Mouse (Mus musculus) erythroid progenitor cell, adult 5-6 weeks (primary cell): Measurements from ENCODE around the gene Fam172a. TPM values are rescaled to one million over a fixed set of nuclear protein-coding genes. Genes with fewer than 3 reads are reported as not detected.

Experiments
- ATAC-seq: replicated peaks from 2 replicates; pipeline ENCODE4 v1.8.0; 2016; ENCODE audit warnings: moderate number of reproducible peaks, mild to moderate bottlenecking, moderate TSS enrichment, inconsistent platforms; ENCODE audit not compliant: poor library complexity, low FRiP score, severe bottlenecking
- total RNA-seq, 2 experiments: library from RNA; stranded (forward) in 1 of 2; stranded (reverse) in 1 of 2; fragments of 150-400 nt in 1 of 2; fragments of 186-747, 209-891 nt in 1 of 2; gene quantifications; 2 replicates each; pipeline versions ENCODE4 v1.2.3 to v1.2.4; 2015 to 2017; ENCODE audit warnings: low replicate concordance in 2 of 2

Fam172a gene
- total RNA-seq, 2 experiments from 2014 or later = 8.0 to 26.0 TPM

DNA sequence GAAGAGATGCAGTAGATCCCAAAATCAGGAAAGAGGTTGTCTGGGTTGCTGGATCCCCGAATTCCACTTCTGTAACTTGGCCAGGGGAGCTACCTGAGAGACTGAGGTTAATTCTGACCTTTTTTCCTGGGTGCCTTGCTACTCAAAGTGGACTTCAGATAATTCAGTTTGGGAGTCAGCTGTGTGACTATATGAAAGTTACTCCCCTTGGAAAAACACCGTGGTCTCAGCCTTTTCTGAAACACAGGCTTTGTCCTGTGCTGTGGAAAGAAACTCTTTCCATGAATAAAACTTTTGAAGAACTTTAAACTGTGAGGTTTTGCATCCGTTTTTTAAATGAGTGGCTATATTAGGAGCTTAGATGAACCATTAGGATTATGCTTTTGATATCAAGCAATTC lies 472.4 kb downstream of the Fam172a start:
- no peak for ATAC-seq

GRCm38 (mm10) chr13:78174891-78175290 lies 473.1 kb downstream of the Fam172a start:
- no peak for ATAC-seq

DNA sequence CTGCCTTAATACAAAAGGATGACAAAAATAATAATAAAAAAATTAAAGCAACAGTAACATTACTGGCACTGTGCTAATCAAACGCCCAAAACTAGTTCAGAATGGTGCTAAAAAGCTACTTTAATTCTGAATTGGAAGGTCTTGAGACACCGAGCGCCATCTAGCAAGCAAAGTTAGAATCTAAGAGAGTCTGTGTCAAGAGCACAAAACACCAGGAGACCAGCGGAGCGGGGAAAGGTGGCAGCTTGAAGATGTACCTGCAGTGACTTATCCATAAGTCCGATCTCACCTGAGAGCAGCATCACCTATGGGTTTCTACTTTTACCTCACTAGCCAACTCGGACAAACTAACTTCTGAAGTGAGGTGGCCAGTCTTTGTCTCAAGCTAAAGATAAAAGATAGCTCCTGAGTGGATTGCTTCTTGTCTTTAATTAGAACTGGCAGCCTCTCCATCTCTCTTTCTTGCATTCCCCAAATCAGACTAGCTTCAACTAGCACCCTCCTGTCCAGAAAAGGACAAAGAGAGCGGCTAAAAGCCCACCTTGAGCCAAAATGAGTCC lies 474.1 kb downstream of the Fam172a start:
- no peak for ATAC-seq

DNA sequence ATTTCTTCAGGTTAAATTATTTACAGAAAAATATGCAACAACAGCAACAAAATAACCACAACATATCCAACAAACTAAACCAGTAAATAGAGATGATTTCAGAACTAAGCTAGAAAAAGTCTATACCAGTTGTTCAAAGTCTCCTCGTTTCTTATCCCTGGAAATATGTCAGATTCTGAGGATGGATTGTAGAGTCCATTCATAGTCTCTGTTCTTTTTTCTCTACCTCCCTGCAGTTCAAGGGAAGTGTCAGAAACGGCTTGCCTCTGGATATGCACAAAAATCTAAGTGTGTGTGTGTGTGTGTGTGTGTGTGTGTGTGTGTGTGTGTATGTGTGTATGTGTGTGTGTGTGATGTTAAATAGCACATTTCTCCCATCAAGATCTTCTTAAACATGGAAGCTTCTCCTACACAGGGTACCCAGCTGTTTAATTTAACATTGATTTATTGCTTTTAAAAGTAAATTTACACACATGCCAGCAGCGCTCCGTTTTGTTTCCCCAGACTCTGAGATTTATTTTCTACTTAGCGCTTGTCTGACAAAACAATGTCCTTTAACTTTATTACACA lies 475.6 kb downstream of the Fam172a start:
- no peak for ATAC-seq

DNA sequence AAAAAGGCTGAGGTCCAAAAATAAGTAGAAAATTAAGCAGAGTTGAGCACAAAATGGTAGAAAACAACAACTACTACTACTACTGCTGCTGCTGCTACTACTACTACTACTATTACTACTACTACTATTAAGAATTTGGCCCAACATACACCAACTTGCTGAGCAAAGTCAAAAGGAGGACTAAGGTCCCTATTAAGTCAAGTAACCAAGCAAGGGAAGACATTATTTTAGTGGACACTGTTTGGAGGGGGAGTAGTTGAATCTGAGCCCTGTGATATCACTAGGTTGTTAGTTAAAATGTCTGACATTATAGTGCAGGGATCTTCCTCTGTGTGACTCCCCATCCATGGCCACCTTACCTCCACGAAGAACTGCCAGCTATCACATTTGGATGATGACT lies 476.2 kb downstream of the Fam172a start:
- ATAC-seq = no peak

DNA sequence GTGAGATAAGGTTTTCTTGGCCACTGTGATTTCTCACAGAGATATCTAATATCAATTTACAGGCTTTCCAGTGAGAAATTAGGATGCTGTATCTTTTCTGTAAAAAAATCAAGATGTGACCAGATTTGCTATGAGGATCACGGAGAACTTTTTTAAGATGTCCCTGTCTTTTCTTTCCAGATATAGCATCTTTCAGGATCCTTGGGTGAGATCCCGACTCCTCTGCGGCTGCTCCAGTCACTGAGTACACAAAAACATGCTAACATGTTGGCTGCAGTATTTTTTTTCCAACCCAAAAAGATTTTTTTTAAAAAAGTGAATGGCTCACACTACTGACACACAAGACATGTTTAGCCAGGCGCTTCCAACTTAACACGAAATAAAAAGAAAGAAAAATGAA lies 476.9 kb downstream of the Fam172a start:
- ATAC-seq = no peak

- ATAC-seq = no peak
Measured at GRCm38 (mm10) chr13:78179312-78180097, 477.7 kb downstream of the Fam172a start.

GRCm38 (mm10) chr13:78180261-78180660 lies 478.4 kb downstream of the Fam172a start:
- ATAC-seq = no peak

DNA sequence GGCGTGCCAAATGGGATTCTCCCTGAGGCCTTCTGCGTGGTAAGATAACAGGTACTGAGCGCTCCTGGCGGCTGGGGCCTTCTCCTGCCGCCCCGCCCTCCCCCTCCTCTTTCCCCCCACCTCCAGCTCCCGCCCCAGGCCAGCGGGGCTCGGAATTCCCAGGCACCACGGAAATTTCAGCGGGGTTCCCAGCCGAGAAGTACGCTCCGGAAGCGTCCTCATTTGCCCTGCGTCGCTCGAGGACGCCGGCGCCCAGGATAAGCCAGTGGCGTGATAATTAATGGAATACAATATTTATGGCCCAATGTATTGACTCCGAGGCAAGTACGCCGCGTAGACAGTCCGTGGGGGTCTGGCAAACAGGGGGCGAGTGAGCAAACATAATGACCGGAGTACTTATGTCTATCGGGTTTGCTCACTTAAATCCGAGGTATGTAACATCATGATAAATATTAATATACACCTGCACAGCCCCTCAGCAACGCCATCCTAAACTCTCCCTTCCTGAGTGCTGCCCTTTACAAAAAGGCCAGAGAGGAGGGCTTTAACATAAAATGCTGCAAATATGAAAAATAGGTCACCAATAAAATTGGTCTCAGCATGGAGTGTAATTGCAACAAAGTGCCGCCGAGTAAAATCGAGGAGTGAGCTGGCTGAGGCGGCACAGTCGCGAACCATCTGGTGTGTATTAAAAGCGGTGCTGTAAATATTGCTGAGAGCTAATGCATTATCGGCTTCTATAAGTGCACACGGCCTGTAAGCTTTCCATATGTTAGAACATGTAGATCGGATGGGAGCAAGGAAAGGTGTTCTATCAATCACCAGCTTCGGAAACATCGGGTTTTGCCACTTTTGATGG lies 479.5 kb downstream of the Fam172a start:
- no peak for ATAC-seq

DNA sequence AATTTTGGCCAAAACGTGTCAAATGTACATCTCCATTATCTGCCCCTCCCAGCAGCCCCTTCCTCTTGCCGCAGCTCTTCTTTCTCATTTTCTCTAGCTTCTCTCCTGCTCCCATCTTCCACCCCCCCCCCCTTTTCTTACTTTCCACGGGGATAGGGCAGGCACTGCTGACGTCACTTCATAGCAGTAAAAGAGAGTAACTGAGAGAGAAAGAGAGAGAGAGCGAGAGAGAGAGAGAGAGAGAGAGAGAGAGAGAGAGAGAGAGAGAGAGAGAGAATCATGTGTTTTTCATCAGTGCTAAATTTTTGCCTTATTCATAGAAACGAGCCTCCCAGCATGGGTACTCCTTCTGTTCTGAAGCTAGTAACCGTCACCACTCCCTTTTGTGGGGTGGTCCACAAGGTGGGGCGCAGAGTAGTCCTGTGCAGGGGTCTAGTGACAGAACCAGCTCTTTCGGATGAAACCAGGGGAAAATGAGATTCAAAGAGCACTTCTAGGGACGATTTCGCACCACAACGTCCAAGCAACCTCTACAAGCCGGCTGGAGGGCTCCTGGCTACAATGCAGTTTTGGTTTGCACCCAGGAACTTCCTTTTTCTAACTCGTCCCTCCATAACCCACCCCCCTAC lies 480.2 kb downstream of the Fam172a start:
- no peak for ATAC-seq

GRCm38 (mm10) chr13:78183004-78183403 lies 481.2 kb downstream of the Fam172a start:
- ATAC-seq = no peak

DNA sequence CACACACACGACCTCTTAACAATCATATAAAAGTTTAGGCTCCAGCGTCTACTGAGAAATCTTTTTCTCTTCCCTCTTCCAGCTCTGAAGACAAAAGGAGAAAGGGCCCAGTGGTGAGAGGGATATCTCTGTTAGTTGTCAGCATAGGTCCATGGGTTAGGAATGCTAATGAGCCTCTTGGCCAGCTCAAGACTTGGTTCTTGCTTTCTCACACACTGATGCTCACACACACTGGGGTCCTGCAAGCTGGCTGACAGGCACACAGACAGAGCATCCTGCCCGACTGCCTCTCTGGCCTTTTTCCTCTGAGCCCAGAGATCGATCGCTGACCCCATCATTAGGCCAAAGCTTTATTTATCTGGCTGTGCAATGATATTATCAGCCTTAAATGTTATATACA lies 482.2 kb downstream of the Fam172a start:
- no peak for ATAC-seq

- ATAC-seq = no peak
Measured at GRCm38 (mm10) chr13:78184786-78185466, 483.1 kb downstream of the Fam172a start.

GRCm38 (mm10) chr13:78186340-78186946 lies 484.6 kb downstream of the Fam172a start:
- no peak for ATAC-seq

GRCm38 (mm10) chr13:78187833-78188232 lies 486.0 kb downstream of the Fam172a start:
- ATAC-seq = no peak

- ATAC-seq = no peak
Measured at GRCm38 (mm10) chr13:78189586-78189985, 487.8 kb downstream of the Fam172a start.

DNA sequence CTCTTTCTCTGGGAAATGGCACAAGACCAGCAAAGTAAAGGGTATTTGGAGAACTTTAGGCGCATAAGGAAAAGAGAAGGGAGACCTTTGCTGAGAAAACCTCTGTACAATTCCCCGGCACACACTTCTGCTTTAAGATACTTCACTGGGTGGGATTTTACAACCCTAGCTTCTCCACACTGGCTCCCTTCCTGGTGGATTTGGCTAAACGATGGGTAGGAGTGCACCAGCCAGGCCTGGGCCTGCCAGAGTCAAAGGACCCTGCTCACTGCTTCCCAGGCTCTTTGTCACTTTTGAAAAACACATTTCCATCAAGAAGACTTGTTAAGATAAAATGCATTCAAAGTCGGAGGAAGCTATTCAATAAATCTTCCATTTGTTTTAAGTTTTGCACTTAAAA lies 491.4 kb downstream of the Fam172a start:
- ATAC-seq = no peak

DNA sequence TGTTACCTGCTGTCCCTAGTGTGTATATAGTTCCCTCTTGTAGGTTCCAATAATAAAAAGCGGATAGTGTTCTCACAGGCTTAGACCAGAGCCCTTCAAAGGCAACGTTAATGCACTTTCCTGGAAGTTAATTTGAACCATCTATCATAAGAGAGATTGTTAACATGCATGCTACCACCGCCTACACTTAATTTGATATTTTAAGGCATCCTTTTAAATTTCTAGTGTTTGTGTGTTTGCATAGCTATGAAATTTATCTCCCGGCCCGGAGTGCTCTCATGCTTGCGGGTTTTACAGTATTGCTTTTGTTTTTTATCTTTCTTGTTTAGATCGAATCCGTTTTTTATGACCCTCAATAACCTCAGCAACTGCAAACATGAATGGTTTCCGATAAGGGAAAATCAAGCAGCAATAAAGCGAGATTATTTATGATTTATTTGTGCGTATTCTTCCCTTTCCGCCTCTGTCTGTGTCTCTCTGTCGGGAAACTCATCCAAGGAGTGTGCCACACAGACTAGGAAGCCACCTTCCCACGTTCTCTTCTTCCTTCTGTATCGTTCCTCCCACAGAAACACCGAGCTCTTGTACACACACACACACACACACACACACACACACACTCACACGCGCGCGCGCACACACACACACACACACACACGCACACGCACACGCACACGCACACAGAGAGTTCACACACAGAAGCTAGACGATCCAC lies 492.5 kb downstream of the Fam172a start:
- ATAC-seq = no peak
